Mouse (Mus musculus): ENCODE measurements around the gene Sirt2. TPM values are rescaled to one million over a fixed set of nuclear protein-coding genes. Genes with fewer than 3 reads are reported as not detected.

Sirt2 gene
- polyA plus RNA-seq, 1 experiment from 2014 or later = 86.3 TPM

GRCm38 (mm10) chr7:28801451-28801850 is 34.9 kb downstream of the Sirt2 start:
- ATAC-seq = no peak
- Histone ChIP-seq H3K36me3 (ENCODE audit: poor library complexity, severe bottlenecking) (no peaks in the 10 kb centered on the region), H3K4me3 (no peak overlapping the region), H3K9me3 (replicated peaks) (no peaks in the 10 kb centered on the region), H3K27ac (peak overlapping the region; percentile 59; the same call in 1 of the 2 replicates), H3K4me2 (no peak overlapping the region), H3K27me3 (no peaks in the 10 kb centered on the region), H3K9ac (no peak overlapping the region), H3K4me1 (peaks cover 28% of the 10 kb centered on the region)
- WGBS = 75% methylated on average over 3 of the region's 3 CpGs

DNA sequence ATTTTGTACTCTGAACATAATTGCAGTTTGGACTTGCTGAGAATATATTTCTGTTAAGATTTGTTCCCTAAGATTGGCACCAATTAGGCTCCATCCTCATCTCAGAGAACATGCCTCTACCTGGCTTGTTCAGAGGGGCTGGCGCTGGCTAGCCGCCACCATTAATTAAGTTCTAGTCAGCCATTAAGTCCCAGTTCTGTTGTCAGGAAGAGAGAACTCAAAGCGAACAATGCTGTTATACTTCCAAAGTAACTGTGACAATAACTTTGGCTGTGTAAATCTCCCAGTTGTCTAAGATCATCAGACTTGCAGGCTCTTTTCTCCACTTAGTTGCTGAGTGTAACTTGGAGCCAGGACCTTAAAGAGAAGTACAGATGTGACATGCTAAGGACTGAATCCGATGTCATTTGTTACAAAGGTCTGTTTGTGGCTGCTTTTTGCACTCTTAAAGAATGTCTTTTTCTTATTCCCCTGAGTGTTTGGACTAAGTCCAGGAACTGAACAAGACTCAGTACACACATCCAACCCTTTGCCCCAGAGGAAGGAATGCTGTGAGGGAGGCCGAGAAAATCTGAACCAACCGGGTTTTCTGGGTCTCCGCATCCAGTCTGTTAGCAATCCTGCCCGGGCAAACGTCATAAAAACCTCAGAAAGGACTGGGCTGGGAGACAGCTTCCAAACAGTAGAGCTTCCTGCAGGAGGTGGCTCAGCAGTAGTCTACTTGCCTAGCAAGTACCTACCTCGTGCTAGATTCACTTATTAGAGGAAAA is 35.6 kb downstream of the Sirt2 start:
- Histone ChIP-seq H3K27ac (peak overlapping the region; percentile 59), H3K9ac (peak overlapping the region; percentile 26; the same call in 1 of the 2 replicates), H3K4me3 (no peak overlapping the region), H3K36me3 (ENCODE audit: poor library complexity, severe bottlenecking) (no peaks in the 10 kb centered on the region), H3K4me1 (peaks cover 23% of the 10 kb centered on the region), H3K9me3 (replicated peaks) (no peaks in the 10 kb centered on the region), H3K27me3 (no peaks in the 10 kb centered on the region), H3K4me2 (peak overlapping the region; percentile 33)
- 17% methylated on average over 10 of the region's 10 CpGs for WGBS
- no peak for ATAC-seq

- Histone ChIP-seq H3K4me3 (no peak overlapping the region), H3K4me1 (peaks cover 28% of the 10 kb centered on the region), H3K27me3 (no peaks in the 10 kb centered on the region), H3K9me3 (replicated peaks) (no peaks in the 10 kb centered on the region), H3K36me3 (ENCODE audit: poor library complexity, severe bottlenecking) (no peaks in the 10 kb centered on the region), H3K27ac (peak overlapping the region; percentile 59), H3K9ac (peak overlapping the region; percentile 46; the same call in 1 of the 2 replicates), H3K4me2 (peak overlapping the region; percentile 33)
- 6% methylated on average over 10 of the region's 10 CpGs for WGBS
- ATAC-seq = no peak
Observed at GRCm38 (mm10) chr7:28802846-28803588, 36.5 kb downstream of the Sirt2 start.

GRCm38 (mm10) chr7:28803756-28804155 is 37.2 kb downstream of the Sirt2 start:
- WGBS = 82% methylated on average over 4 of the region's 4 CpGs
- no peaks in the 10 kb centered on the region for H3K9me3 ChIP-seq (replicated peaks)
- H3K36me3 ChIP-seq (ENCODE audit: poor library complexity, severe bottlenecking) = no peaks in the 10 kb centered on the region
- H3K4me1 ChIP-seq = peaks cover 32% of the 10 kb centered on the region
- no peak overlapping the region for H3K4me2 ChIP-seq
- no peak overlapping the region for H3K9ac ChIP-seq
- no peak overlapping the region for H3K4me3 ChIP-seq
- H3K27ac ChIP-seq = no peak overlapping the region
- H3K27me3 ChIP-seq = no peaks in the 10 kb centered on the region
- ATAC-seq = no peak

GRCm38 (mm10) chr7:28806869-28807268 is 40.3 kb downstream of the Sirt2 start:
- Histone ChIP-seq H3K27me3 (no peaks in the 10 kb centered on the region), H3K4me2 (no peak overlapping the region), H3K27ac (no peak overlapping the region), H3K4me1 (peaks cover 30% of the 10 kb centered on the region), H3K4me3 (no peak overlapping the region), H3K36me3 (ENCODE audit: poor library complexity, severe bottlenecking) (no peaks in the 10 kb centered on the region), H3K9ac (no peak overlapping the region), H3K9me3 (replicated peaks) (no peaks in the 10 kb centered on the region)
- no peak for ATAC-seq
- 80% methylated on average over 4 of the region's 4 CpGs for WGBS

DNA sequence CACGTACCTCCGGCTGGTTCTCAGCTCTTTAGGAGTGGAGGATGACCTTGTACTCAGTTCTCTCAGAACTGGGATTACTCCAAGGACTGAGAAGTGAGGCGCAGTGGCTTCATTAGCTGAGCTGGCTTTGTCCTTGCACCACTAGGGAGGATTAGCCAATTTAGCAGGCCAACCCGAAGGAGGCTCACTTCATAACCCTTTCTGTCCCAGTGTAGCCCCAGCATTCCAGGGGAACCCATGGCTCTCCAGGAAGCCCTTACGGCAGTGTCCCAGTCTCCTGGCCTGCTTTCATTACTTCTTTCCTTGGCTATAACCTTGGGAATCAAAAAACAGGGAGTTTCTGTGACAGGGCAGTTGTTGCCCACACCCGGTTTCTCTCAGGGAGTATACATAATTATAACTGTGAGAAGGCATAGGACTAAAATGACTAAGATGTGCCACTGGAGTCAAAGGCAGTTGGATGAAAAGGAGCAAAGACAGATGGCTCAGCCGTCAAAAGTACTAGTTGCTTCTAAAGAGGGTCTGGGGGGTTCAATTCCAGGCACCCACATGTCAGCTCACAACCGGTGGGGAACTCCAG is 41.2 kb downstream of the Sirt2 start:
- peak overlapping the region; percentile 77 for H3K4me3 ChIP-seq
- H3K36me3 ChIP-seq (ENCODE audit: poor library complexity, severe bottlenecking) = peaks cover 6% of the 10 kb centered on the region
- ATAC-seq = no peak
- no peaks in the 10 kb centered on the region for H3K27me3 ChIP-seq
- H3K9me3 ChIP-seq (replicated peaks) = no peaks in the 10 kb centered on the region
- WGBS = 20% methylated on average over 6 of the region's 8 CpGs
- peak overlapping the region; percentile 80 for H3K4me2 ChIP-seq
- H3K9ac ChIP-seq = peak overlapping the region; percentile 87
- peak overlapping the region; percentile 99 for H3K27ac ChIP-seq
- peaks cover 30% of the 10 kb centered on the region for H3K4me1 ChIP-seq

- ATAC-seq = no peak
- H3K4me1 ChIP-seq = peaks cover 30% of the 10 kb centered on the region
- no peaks in the 10 kb centered on the region for H3K27me3 ChIP-seq
- H3K9ac ChIP-seq = peak within 1 kb of the TSS; percentile 87
- H3K27ac ChIP-seq = peak within 1 kb of the TSS; percentile 99
- H3K9me3 ChIP-seq (replicated peaks) = no peaks in the 10 kb centered on the region
- peak within 1 kb of the TSS; percentile 80 for H3K4me2 ChIP-seq
- 2% methylated on average over 33 of the region's 35 CpGs for WGBS
- peaks cover 12% of the 10 kb centered on the region for H3K36me3 ChIP-seq (ENCODE audit: poor library complexity, severe bottlenecking)
- peak within 1 kb of the TSS; percentile 77 for H3K4me3 ChIP-seq
Observed at GRCm38 (mm10) chr7:28808221-28808941, 41.8 kb downstream of the Sirt2 start, which contains the start of gene Hnrnpl. Gene Hnrnpl (plus strand): TSS chr7:28808541.

- Histone ChIP-seq H3K9ac (peak overlapping the region; percentile 87), H3K4me3 (peak overlapping the region; percentile 77), H3K27me3 (no peaks in the 10 kb centered on the region), H3K4me1 (peaks cover 33% of the 10 kb centered on the region), H3K27ac (peak overlapping the region; percentile 99), H3K36me3 (ENCODE audit: poor library complexity, severe bottlenecking) (peaks cover 18% of the 10 kb centered on the region), H3K4me2 (peak overlapping the region; percentile 80), H3K9me3 (replicated peaks) (no peaks in the 10 kb centered on the region)
- ATAC-seq = peak; percentile 61
- WGBS = under 1% methylated on average over 31 of the region's 32 CpGs
Observed at GRCm38 (mm10) chr7:28808957-28809393, 42.4 kb downstream of the Sirt2 start.

- peak; percentile 31 for ATAC-seq
- Histone ChIP-seq H3K27ac (peak overlapping the region; percentile 99), H3K9me3 (replicated peaks) (no peaks in the 10 kb centered on the region), H3K27me3 (no peaks in the 10 kb centered on the region), H3K4me3 (peak overlapping the region; percentile 77), H3K36me3 (ENCODE audit: poor library complexity, severe bottlenecking) (peaks cover 24% of the 10 kb centered on the region), H3K4me1 (peaks cover 37% of the 10 kb centered on the region), H3K4me2 (peak overlapping the region; percentile 80), H3K9ac (peak overlapping the region; percentile 87)
- under 1% methylated on average over 35 of the region's 35 CpGs for WGBS
Observed at GRCm38 (mm10) chr7:28809401-28810089, 43.0 kb downstream of the Sirt2 start.

DNA sequence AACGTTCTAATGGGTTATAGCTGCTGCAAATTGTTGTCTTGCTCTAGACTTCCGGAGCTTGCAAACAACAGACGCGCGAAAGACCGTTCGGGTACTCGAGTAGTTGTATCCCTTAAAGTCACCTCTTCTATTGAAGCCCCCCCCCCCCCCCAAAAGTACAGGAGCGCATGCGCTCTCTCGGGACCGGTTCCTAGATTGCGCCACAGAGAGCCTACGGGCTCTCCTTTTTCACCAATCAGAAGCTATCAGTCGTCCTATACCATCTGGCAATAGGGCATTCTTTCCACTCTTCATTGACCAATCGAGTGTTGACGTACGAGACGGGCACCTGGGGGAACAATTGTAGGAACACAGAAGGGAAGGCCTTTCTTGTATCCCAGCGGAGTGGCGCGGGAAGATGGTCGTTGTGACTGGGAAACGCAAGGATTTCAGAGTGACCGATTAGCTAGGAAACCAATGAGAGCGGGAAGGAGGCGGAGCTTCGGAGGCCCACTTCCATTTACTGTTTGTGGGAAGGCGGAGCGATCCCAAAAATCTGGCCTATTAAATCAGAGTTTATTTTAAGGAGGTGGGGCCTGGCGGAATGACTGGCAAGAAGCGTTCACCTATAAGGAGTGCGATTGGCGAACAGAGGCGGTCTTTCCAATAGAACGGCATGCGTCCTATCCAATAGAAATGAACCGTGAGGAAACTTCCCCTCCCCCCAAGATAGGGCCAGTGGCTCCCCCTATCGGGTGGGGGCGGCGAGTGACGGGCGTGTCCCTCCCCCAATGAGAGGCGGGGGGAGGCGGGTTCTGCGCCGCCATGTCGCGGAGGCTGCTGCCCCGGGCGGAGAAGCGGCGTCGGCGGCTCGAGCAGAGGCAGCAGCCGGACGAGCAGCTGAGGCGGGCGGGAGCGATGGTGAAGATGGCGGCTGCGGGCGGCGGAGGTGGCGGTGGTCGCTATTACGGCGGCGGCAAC is 43.9 kb downstream of the Sirt2 start:
- under 1% methylated on average over 66 of the region's 70 CpGs for WGBS
- Histone ChIP-seq H3K9me3 (replicated peaks) (no peaks in the 10 kb centered on the region), H3K4me1 (peaks cover 44% of the 10 kb centered on the region), H3K4me3 (peak overlapping the region; percentile 77), H3K36me3 (ENCODE audit: poor library complexity, severe bottlenecking) (peaks cover 32% of the 10 kb centered on the region), H3K4me2 (peak overlapping the region; percentile 84), H3K27ac (peak overlapping the region; percentile 99), H3K9ac (peak overlapping the region; percentile 87), H3K27me3 (no peaks in the 10 kb centered on the region)
- peak; percentile 93 for ATAC-seq
